Mouse (Mus musculus) lung, postnatal 4 days (tissue): ENCODE measurements at regions not wholly inside any gene's neighbourhood (a gene's known extent, or its start where the extent isn't known, plus 50 kb on each side); places are given as distances from the start of the nearest gene placed in this dataset.
A peak's percentile ranks its signal among the peaks of the same experiment; 100 is the strongest.

ENCODE experiments used
- DNase-seq, 2 experiments: peaks; one replicate each; pipeline ENCODE4 v3.0.0; 2021

- DNase-seq, result peak; percentile 34 to 56
Observed at GRCm38 (mm10) chr11:57958233-57958632, 50.6 kb upstream of the Larp1 start.

GRCm38 (mm10) chr11:57956909-57957308 is 52.0 kb upstream of the Larp1 start:
- DNase-seq, result no peak

GRCm38 (mm10) chr11:57956076-57956475 is 52.8 kb upstream of the Larp1 start:
- no peak for DNase-seq

GRCm38 (mm10) chr11:57955476-57955875 is 53.4 kb upstream of the Larp1 start:
- DNase-seq, result no peak

- no peak for DNase-seq
Observed at GRCm38 (mm10) chr11:57954510-57955184, 54.2 kb upstream of the Larp1 start.

- DNase-seq, result no peak
Observed at GRCm38 (mm10) chr11:57953694-57954093, 55.2 kb upstream of the Larp1 start.

GRCm38 (mm10) chr11:57952619-57953018 is 56.2 kb upstream of the Larp1 start:
- DNase-seq, result no peak

GRCm38 (mm10) chr11:57951541-57952326 is 57.1 kb upstream of the Larp1 start:
- DNase-seq, result no peak

- peak in 1 of 2 experiments; percentile 54 for DNase-seq
Observed at GRCm38 (mm10) chr11:57950989-57951388, 57.9 kb upstream of the Larp1 start.

- DNase-seq, result no peak
Observed at GRCm38 (mm10) chr11:57949067-57949466, 59.8 kb upstream of the Larp1 start.

- no peak for DNase-seq
Observed at GRCm38 (mm10) chr11:57947347-57947746, 61.5 kb upstream of the Larp1 start.

- DNase-seq, result peak; percentile 78 to 92
Observed at GRCm38 (mm10) chr11:57934391-57934850, 74.4 kb upstream of the Larp1 start.

- DNase-seq, result no peak
Observed at GRCm38 (mm10) chr11:57933065-57933464, 75.8 kb upstream of the Larp1 start.

- peak in 1 of 2 experiments; percentile 8 for DNase-seq
Observed at GRCm38 (mm10) chr11:57929506-57929905, 79.4 kb upstream of the Larp1 start.

GRCm38 (mm10) chr11:57920263-57920662 is 87.6 kb upstream of the Hand1 start:
- no peak for DNase-seq

- DNase-seq, result no peak
Observed at GRCm38 (mm10) chr11:57918447-57919059, 85.9 kb upstream of the Hand1 start.

- DNase-seq, result no peak
Observed at GRCm38 (mm10) chr11:57917974-57918373, 85.4 kb upstream of the Hand1 start.

GRCm38 (mm10) chr11:57916016-57916415 is 83.4 kb upstream of the Hand1 start:
- peak; percentile 31 to 51 for DNase-seq

- DNase-seq, result no peak
Observed at GRCm38 (mm10) chr11:57913801-57914560, 81.4 kb upstream of the Hand1 start.

GRCm38 (mm10) chr11:57913020-57913699 is 80.5 kb upstream of the Hand1 start:
- no peak for DNase-seq

- DNase-seq, result no peak
Observed at GRCm38 (mm10) chr11:57911698-57912283, 79.2 kb upstream of the Hand1 start.

GRCm38 (mm10) chr11:57904216-57904615 is 71.6 kb upstream of the Hand1 start:
- DNase-seq, result no peak
